Mouse (Mus musculus): ENCODE results near the gene Adm2. TPM values are rescaled to one million over a fixed set of nuclear protein-coding genes. Genes with fewer than 3 reads are reported as not detected.

Gene Adm2
- polyA plus RNA-seq, 1 experiment from 2014 or later: 0.17 TPM

DNA sequence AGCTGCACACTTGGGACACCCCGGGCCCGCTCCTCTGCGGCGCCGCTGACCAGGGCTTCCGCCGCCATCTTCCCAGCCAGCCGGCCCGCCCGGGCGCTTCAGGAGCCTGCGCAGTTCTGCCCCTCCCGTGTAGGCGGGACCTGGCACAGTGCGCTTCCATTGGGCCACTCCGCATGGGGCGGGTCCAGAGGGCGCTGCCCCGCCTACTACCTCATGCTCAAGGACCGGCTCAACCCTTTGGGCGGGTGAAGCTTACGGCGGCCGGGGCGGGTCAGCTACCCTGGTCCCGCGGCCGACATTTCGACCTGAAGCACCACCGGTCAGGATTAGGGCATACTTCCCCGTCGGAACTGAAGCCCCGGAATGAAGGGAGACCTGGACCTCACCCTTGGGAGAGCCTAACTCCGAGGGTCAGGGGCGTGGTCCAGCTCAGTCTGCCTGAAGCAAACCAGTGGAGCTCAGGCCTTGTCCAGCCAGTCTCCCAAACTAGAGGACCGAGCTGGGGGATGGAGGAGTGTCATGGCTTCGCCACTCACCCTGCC lies 7.3 kb upstream of the Adm2 start, which contains the start of gene Sbf1:
Gene Sbf1 (minus strand): TSS at position 122 of the 542 bp plus-strand sequence.
- Histone ChIP-seq H3K4me2 (ENCODE audit: low read depth) (peak within 1 kb of the TSS; percentile 78), H3K27ac (ENCODE audit: low read depth, low read length) (no peak within 1 kb of the TSS), H3K36me3 (ENCODE audit: control insufficient read depth, insufficient read depth, low read length) (no peaks in the 10 kb centered on the region), H3K4me3 (ENCODE audit: low read depth, low read length) (peak within 1 kb of the TSS; percentile 98), H3K27me3 (ENCODE audit: control insufficient read depth, insufficient read depth, low read length) (no peaks in the 10 kb centered on the region), H3K9ac (ENCODE audit: low read length) (peak within 1 kb of the TSS; percentile 86), H3K4me1 (ENCODE audit: control insufficient read depth, insufficient read depth, low read length) (peaks cover 12% of the 10 kb centered on the region), H3K9me3 (ENCODE audit: control insufficient read depth, low read length) (no peaks in the 10 kb centered on the region)
- DNase-seq (ENCODE audit: low spot score) (peak; percentile 98), ATAC-seq (ENCODE audit: insufficient read depth, low FRiP score, low TSS enrichment) (peak; percentile 99)
- WGBS: under 1% methylated on average over 36 of the region's 37 CpGs

DNA sequence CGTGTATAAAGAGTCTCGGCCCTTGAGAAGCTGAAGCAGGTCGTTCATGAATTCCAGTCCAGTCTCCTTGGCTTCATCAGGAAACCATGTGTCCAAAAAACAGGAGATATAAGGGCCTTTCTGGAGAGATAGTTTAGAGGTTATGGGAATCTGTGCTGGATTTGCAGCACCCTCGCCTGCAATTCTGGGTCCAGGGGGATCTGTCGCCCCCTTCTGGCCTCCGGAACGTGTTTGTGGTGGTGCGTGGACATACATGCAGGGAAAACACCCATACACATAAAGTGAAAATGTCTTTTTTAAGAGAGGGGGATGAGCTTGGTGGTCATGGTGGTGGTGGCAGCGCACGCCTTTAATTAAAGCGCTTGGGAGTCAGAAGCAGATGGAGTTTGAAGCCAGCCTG lies 6.4 kb upstream of the Adm2 start:
- no peak overlapping the region for H3K4me3 ChIP-seq (ENCODE audit: low read depth, low read length)
- 66% methylated on average over 11 of the region's 11 CpGs for WGBS
- H3K4me2 ChIP-seq (ENCODE audit: low read depth): no peak overlapping the region
- DNase-seq (ENCODE audit: low spot score) (no peak), ATAC-seq (ENCODE audit: insufficient read depth, low FRiP score, low TSS enrichment) (no peak)
- H3K4me1 ChIP-seq (ENCODE audit: control insufficient read depth, insufficient read depth, low read length): peaks cover 12% of the 10 kb centered on the region
- H3K27ac ChIP-seq (ENCODE audit: low read depth, low read length): no peak overlapping the region
- H3K9me3 ChIP-seq (ENCODE audit: control insufficient read depth, low read length): no peaks in the 10 kb centered on the region
- H3K27me3 ChIP-seq (ENCODE audit: control insufficient read depth, insufficient read depth, low read length): no peaks in the 10 kb centered on the region
- no peak overlapping the region for H3K9ac ChIP-seq (ENCODE audit: low read length)
- H3K36me3 ChIP-seq (ENCODE audit: control insufficient read depth, insufficient read depth, low read length): no peaks in the 10 kb centered on the region

DNA sequence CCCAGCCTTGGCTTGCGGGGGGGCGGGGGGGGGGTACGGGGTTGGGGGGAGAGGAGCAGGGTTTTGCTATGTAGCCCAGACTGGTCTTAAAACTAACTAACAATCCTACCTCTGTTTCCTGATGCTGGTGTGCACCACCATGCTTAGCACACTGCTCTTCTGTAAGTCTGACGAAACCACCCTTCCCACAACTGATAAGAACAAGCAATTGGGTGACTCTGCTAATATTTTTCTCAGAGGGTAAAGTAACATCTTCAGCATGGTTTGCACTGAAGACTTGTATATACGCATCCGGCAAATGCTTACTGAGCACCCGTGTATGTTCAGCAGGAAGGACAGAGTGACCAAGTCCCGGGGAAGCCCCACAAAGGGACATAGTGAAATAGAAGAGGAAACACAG lies 1.3 kb upstream of the Adm2 start:
- 87% methylated on average over 8 of the region's 8 CpGs for WGBS
- H3K4me3 ChIP-seq (ENCODE audit: low read depth, low read length): no peak overlapping the region
- 0 out of 2 replicates have a peak, but pooled peaks cover 4% of the 10 kb centered on the region for H3K4me1 ChIP-seq (ENCODE audit: control insufficient read depth, insufficient read depth, low read length)
- H3K27me3 ChIP-seq (ENCODE audit: control insufficient read depth, insufficient read depth, low read length): 0 out of 2 replicates have a peak, but pooled peaks cover 2% of the 10 kb centered on the region
- no peak overlapping the region for H3K9ac ChIP-seq (ENCODE audit: low read length)
- no peaks in the 10 kb centered on the region for H3K9me3 ChIP-seq (ENCODE audit: control insufficient read depth, low read length)
- ATAC-seq (ENCODE audit: insufficient read depth, low FRiP score, low TSS enrichment) (no peak), DNase-seq (ENCODE audit: low spot score) (no peak)
- H3K36me3 ChIP-seq (ENCODE audit: control insufficient read depth, insufficient read depth, low read length): no peaks in the 10 kb centered on the region
- no peak overlapping the region for H3K27ac ChIP-seq (ENCODE audit: low read depth, low read length)
- H3K4me2 ChIP-seq (ENCODE audit: low read depth): no peak overlapping the region

DNA sequence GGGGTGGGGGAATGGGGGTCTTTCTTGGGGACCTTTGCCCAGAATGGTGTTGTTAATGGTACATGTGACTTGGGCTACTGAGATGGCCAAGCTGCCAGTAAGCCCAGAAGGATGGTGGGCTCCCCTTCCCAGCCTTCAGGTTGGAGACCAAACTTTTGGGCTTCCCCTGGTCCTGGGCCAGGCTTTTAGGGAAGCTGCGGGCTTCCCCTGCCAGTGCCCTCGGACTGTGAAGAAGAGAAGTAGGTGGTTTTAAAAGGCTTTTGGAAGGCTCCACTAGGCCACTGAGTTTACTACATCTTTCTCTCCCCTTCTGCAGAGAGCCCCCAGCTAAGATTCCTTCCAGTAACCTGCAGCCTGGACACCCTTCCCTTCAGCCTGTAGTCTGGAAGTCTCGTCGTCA lies 1.1 kb downstream of the Adm2 start:
- WGBS: 91% methylated on average over 4 of the region's 4 CpGs
- no peak for ATAC-seq (ENCODE audit: insufficient read depth, low FRiP score, low TSS enrichment)

DNA sequence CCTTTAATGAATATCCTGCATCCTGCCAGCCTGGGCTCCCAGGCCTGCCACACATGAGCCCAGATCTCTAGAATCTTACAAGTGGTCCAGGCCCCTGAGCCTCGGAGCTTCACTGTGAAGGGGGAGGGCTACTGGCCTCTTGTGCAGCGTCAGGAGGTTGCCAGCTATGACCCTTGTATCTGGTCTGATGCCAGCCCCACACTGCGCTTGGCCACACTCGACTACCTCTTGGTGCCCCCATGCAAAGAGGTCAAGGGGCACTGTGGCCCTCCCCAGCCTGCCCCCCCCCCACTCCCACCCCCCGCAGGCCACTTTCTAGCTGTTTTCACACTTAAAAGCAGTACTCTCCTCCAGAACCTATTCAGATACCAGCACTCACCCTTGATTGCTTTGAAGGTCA lies 3.9 kb downstream of the Adm2 start:
- Histone ChIP-seq H3K27me3 (ENCODE audit: control insufficient read depth, insufficient read depth, low read length) (0 out of 2 replicates have a peak, but pooled peaks cover 2% of the 10 kb centered on the region), H3K27ac (ENCODE audit: low read depth, low read length) (no peak overlapping the region), H3K4me1 (ENCODE audit: control insufficient read depth, insufficient read depth, low read length) (0 out of 2 replicates have a peak, but pooled peaks cover 4% of the 10 kb centered on the region), H3K9me3 (ENCODE audit: control insufficient read depth, low read length) (no peaks in the 10 kb centered on the region), H3K9ac (ENCODE audit: low read length) (no peak overlapping the region), H3K4me3 (ENCODE audit: low read depth, low read length) (no peak overlapping the region), H3K4me2 (ENCODE audit: low read depth) (no peak overlapping the region), H3K36me3 (ENCODE audit: control insufficient read depth, insufficient read depth, low read length) (no peaks in the 10 kb centered on the region)
- ATAC-seq (ENCODE audit: insufficient read depth, low FRiP score, low TSS enrichment) (no peak), DNase-seq (ENCODE audit: low spot score) (no peak)
- WGBS: 70% methylated on average over 5 of the region's 5 CpGs

More for the DNA sequence above, 1.1 kb downstream of the Adm2 start:
- no peak for DNase-seq (ENCODE audit: low spot score)
- no peak overlapping the region for H3K9ac ChIP-seq (ENCODE audit: low read length)
- H3K27ac ChIP-seq (ENCODE audit: low read depth, low read length): no peak overlapping the region
- no peaks in the 10 kb centered on the region for H3K9me3 ChIP-seq (ENCODE audit: control insufficient read depth, low read length)
- 0 out of 2 replicates have a peak, but pooled peaks cover 2% of the 10 kb centered on the region for H3K27me3 ChIP-seq (ENCODE audit: control insufficient read depth, insufficient read depth, low read length)
- H3K4me3 ChIP-seq (ENCODE audit: low read depth, low read length): no peak overlapping the region
- H3K4me1 ChIP-seq (ENCODE audit: control insufficient read depth, insufficient read depth, low read length): 0 out of 2 replicates have a peak, but pooled peaks cover 4% of the 10 kb centered on the region
- no peak overlapping the region for H3K4me2 ChIP-seq (ENCODE audit: low read depth)
- H3K36me3 ChIP-seq (ENCODE audit: control insufficient read depth, insufficient read depth, low read length): no peaks in the 10 kb centered on the region

DNA sequence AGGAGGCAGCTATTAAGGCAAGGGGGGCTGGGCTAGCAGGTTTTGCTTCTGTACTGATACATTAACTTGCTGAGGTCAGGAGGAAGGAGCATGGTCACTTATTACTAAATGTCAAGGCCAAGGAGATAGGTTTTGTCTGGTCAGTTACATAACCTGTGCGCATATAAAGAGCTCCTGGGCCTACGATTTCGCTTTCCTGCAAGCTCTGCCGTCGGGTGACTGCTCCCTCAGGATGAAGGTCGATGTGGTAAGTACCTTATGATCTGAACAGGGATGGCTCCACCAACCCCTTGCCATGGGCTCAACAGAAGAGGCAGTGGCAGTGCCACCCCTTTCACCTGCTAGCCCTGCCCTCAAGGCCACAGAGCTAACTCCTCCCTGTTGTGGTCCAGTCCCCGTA lies 11.8 kb downstream of the Adm2 start, which contains the start of gene Miox:
Gene Miox (plus strand): TSS at position 128 of the 400 bp plus-strand sequence.
- 92% methylated on average over 7 of the region's 7 CpGs for WGBS

DNA sequence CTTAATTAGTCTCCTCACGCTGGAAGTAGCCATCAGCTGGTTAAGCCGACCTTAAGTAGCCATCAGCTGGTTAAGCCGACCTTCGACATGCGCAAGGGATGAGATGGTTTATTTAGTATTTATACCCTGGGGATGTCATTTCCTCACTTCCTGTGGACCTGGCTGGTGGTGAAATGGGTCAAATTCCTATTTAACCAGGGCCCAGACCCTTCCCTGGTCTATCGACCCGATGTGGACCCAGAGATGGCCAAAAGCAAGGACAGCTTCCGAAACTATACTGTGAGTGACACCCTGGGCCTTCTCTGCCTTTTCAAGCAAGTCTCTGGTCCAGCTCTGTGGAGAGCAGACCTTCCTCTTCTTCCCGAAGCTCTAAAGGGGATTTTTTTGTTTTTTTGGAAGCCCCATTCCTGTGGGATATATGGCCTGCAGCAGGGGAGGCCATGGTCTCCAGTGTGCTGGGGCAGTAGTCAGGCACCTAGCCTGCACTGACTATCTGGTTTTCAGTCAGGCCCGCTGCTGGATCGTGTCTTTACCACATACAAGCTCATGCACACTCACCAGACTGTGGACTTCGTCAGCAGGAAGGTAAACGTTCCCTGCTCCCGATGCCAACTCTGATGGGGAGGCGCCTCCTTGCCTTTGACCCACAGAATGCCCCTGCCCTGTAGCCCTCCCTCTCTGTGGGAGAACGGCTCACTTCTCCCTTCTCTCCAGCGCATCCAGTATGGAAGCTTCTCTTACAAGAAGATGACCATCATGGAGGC lies 12.4 kb downstream of the Adm2 start:
- Histone ChIP-seq H3K4me3 (ENCODE audit: low read depth, low read length) (no peak overlapping the region), H3K9me3 (ENCODE audit: control insufficient read depth, low read length) (no peaks in the 10 kb centered on the region)
- 87% methylated on average over 17 of the region's 17 CpGs for WGBS

More for the DNA sequence above, 11.8 kb downstream of the Adm2 start, which contains the start of gene Miox:
- H3K36me3 ChIP-seq (ENCODE audit: control insufficient read depth, insufficient read depth, low read length): no peaks in the 10 kb centered on the region
- no peak within 1 kb of the TSS for H3K4me2 ChIP-seq (ENCODE audit: low read depth)
- H3K9ac ChIP-seq (ENCODE audit: low read length): no peak within 1 kb of the TSS
- ATAC-seq (ENCODE audit: insufficient read depth, low FRiP score, low TSS enrichment) (no peak), DNase-seq (ENCODE audit: low spot score) (no peak)
- no peaks in the 10 kb centered on the region for H3K9me3 ChIP-seq (ENCODE audit: control insufficient read depth, low read length)
- H3K27me3 ChIP-seq (ENCODE audit: control insufficient read depth, insufficient read depth, low read length): no peaks in the 10 kb centered on the region
- no peak within 1 kb of the TSS for H3K4me3 ChIP-seq (ENCODE audit: low read depth, low read length)
- no peaks in the 10 kb centered on the region for H3K4me1 ChIP-seq (ENCODE audit: control insufficient read depth, insufficient read depth, low read length)
- H3K27ac ChIP-seq (ENCODE audit: low read depth, low read length): no peak within 1 kb of the TSS

DNA sequence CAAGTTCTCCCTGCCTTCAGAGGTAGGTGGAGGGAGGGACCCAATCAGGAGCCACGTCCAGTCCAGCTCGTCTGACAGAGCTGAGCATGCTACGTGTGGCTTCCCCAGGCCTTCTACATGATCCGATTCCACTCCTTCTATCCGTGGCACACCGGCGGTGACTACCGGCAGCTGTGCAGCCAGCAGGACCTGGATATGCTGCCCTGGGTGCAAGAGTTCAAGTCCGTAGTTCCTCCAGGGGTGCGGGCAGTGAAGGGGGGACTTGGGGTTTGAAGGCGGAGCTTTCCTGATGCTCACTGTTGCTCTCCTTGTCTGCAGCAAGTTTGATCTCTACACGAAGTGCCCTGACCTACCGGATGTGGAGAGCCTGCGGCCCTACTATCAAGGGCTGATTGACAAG lies 13.9 kb downstream of the Adm2 start:
- no peak overlapping the region for H3K9ac ChIP-seq (ENCODE audit: low read length)
- no peaks in the 10 kb centered on the region for H3K4me1 ChIP-seq (ENCODE audit: control insufficient read depth, insufficient read depth, low read length)
- no peak overlapping the region for H3K27ac ChIP-seq (ENCODE audit: low read depth, low read length)
- ATAC-seq (ENCODE audit: insufficient read depth, low FRiP score, low TSS enrichment) (no peak), DNase-seq (ENCODE audit: low spot score) (no peak)
- H3K4me3 ChIP-seq (ENCODE audit: low read depth, low read length): no peak overlapping the region
- H3K36me3 ChIP-seq (ENCODE audit: control insufficient read depth, insufficient read depth, low read length): no peaks in the 10 kb centered on the region
- WGBS: 88% methylated on average over 14 of the region's 14 CpGs
- no peaks in the 10 kb centered on the region for H3K27me3 ChIP-seq (ENCODE audit: control insufficient read depth, insufficient read depth, low read length)
- H3K4me2 ChIP-seq (ENCODE audit: low read depth): no peak overlapping the region
- H3K9me3 ChIP-seq (ENCODE audit: control insufficient read depth, low read length): no peaks in the 10 kb centered on the region

More for the DNA sequence above, 12.4 kb downstream of the Adm2 start:
- Histone ChIP-seq H3K4me2 (ENCODE audit: low read depth) (no peak overlapping the region), H3K4me1 (ENCODE audit: control insufficient read depth, insufficient read depth, low read length) (no peaks in the 10 kb centered on the region), H3K27ac (ENCODE audit: low read depth, low read length) (no peak overlapping the region), H3K9ac (ENCODE audit: low read length) (no peak overlapping the region), H3K36me3 (ENCODE audit: control insufficient read depth, insufficient read depth, low read length) (no peaks in the 10 kb centered on the region), H3K27me3 (ENCODE audit: control insufficient read depth, insufficient read depth, low read length) (no peaks in the 10 kb centered on the region)
- ATAC-seq (ENCODE audit: insufficient read depth, low FRiP score, low TSS enrichment) (no peak), DNase-seq (ENCODE audit: low spot score) (no peak)

DNA sequence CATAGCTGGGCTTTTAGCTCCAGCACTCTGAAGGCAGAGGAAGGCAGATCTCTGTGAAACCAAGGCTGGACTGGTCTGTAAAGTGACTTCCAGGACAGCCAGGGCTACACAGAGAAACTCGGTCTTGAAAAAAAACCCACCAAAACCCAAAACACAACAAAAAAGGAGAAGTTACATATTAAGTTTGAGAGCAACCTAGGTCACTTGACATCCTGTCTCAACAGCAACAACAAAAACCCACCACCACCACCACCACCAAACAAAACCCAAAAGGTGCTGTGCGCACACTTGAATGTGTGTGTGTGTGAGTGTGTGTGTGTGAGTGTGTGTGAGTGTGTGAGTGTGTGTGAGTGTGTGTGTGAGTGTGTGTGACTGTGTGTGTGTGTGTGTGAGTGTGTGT lies 17.2 kb downstream of the Adm2 start:
- Histone ChIP-seq H3K27me3 (ENCODE audit: control insufficient read depth, insufficient read depth, low read length) (no peaks in the 10 kb centered on the region), H3K27ac (ENCODE audit: low read depth, low read length) (no peak overlapping the region), H3K36me3 (ENCODE audit: control insufficient read depth, insufficient read depth, low read length) (no peaks in the 10 kb centered on the region), H3K4me2 (ENCODE audit: low read depth) (no peak overlapping the region), H3K9me3 (ENCODE audit: control insufficient read depth, low read length) (no peaks in the 10 kb centered on the region), H3K4me3 (ENCODE audit: low read depth, low read length) (no peak overlapping the region), H3K4me1 (ENCODE audit: control insufficient read depth, insufficient read depth, low read length) (no peaks in the 10 kb centered on the region), H3K9ac (ENCODE audit: low read length) (no peak overlapping the region)
- WGBS: 86% methylated on average over 2 of the region's 2 CpGs
- ATAC-seq (ENCODE audit: insufficient read depth, low FRiP score, low TSS enrichment) (no peak), DNase-seq (ENCODE audit: low spot score) (no peak)
